Mouse (Mus musculus) lung, postnatal 0 days (tissue): ENCODE results near the gene Ppp4r3a. TPM values are rescaled to one million over a fixed set of nuclear protein-coding genes. Genes with fewer than 3 reads are reported as not detected.
A peak's percentile ranks its signal among the peaks of the same experiment; 100 is the strongest.
"Not testable (repeated sequence)": the region's sequence is repeated elsewhere in the genome, so short reads cannot be mapped to it uniquely, and the experiment has no call there.

Source experiments
- ATAC-seq: fragments of 200-750 bp; cut with Nextera tagmentation; 2 replicates; pipeline ENCODE4 v1.8.0; 2017; ENCODE audit warnings: moderate library complexity
- DNase-seq: peaks from one replicate; pipeline ENCODE4 v3.0.0-alpha.2; 2016; ENCODE audit warnings: low spot score
- H3K27ac ChIP-seq: fragments of 300-500 bp; sonication (generic); 2 replicates; pipeline ENCODE4 v1.5.1; 2014; ENCODE audit warnings: antibody characterized with exemption, mild to moderate bottlenecking, low read length, mixed read lengths
- H3K27me3 ChIP-seq: fragments of 300-500 bp; sonication (generic); replicated peaks from 2 replicates; pipeline ENCODE4 v1.6.1; 2014; ENCODE audit warnings: low read length, mixed read lengths; ENCODE audit not compliant: insufficient read depth
- H3K36me3 ChIP-seq: fragments of 300-500 bp; sonication (generic); 2 replicates; pipeline ENCODE4 v1.6.1; 2014; ENCODE audit warnings: low read length, mixed read lengths; ENCODE audit not compliant: insufficient read depth
- H3K4me1 ChIP-seq: fragments of 300-500 bp; sonication (generic); 2 replicates; pipeline ENCODE4 v1.6.1; 2014; ENCODE audit warnings: antibody characterized with exemption, low read depth, low read length, mixed read lengths; ENCODE audit not compliant: insufficient read depth
- H3K4me2 ChIP-seq: fragments of 300-500 bp; sonication (generic); replicated peaks from 2 replicates; pipeline ENCODE4 v1.6.1; 2014; ENCODE audit warnings: low read depth, mild to moderate bottlenecking, low read length, moderate library complexity, mixed read lengths
- H3K4me3 ChIP-seq: fragments of 300-500 bp; sonication (generic); 2 replicates; pipeline ENCODE4 v1.5.1; 2014; ENCODE audit warnings: low read depth, low read length
- H3K9ac ChIP-seq: fragments of 300-500 bp; sonication (generic); replicated peaks from 2 replicates; pipeline ENCODE4 v1.6.1; 2014; ENCODE audit warnings: low read depth, mild to moderate bottlenecking
- H3K9me3 ChIP-seq: fragments of 300-500 bp; sonication (generic); 2 replicates; pipeline ENCODE4 v1.6.1; 2016; ENCODE audit warnings: low read length, mixed read lengths
- CTCF ChIP-seq: IDR thresholded peaks from 2 replicates; pipeline ENCODE4 v1.5.1; 2016; ENCODE audit warnings: antibody characterized with exemption, mild to moderate bottlenecking
- EP300 ChIP-seq: IDR thresholded peaks from 2 replicates; pipeline ENCODE4 v1.6.1; 2016; ENCODE audit warnings: antibody characterized with exemption, mild to moderate bottlenecking, control low read depth
- WGBS: fragments of 180-500 bp; shearing (Covaris S2); extraction: QIAGEN DNeasy Blood & Tissue Kit; methylation state at CpG from one replicate; pipeline ENCODE4 v1.1.7; 2014; 5-methylcytosine and 5-hydroxymethylcytosine counted together
- polyA plus RNA-seq: library from polyadenylated mRNA; unstranded; fragments of >200 nt; fragmentation: Nextera tagmentation; extraction: Ambion mirVana; gene quantifications from 2 replicates; pipeline ENCODE4 v1.2.1, GENCODE M21; 2015

Gene Ppp4r3a
- polyA plus RNA-seq, 1 experiment from 2014 or later = 16.4 TPM

GRCm38 (mm10) chr12:101015926-101016325 is 67.6 kb downstream of the Ppp4r3a start:
- Histone ChIP-seq H3K27ac (no peak overlapping the region; the same call in 1 of the 2 replicates), H3K9me3 (no peaks in the 10 kb centered on the region), H3K4me3 (no peak overlapping the region), H3K4me1 (peaks cover 30% of the 10 kb centered on the region), H3K36me3 (no peaks in the 10 kb centered on the region), H3K9ac (no peak overlapping the region), H3K27me3 (no peaks in the 10 kb centered on the region), H3K4me2 (no peak overlapping the region)
- ATAC-seq (peak; percentile 27; the same call in 1 of the 2 replicates), DNase-seq (peak; percentile 55)
- 52% methylated on average over 4 of the region's 4 CpGs for WGBS
- no peak for TF ChIP-seq EP300

GRCm38 (mm10) chr12:101015165-101015560 is 68.3 kb downstream of the Ppp4r3a start:
- Histone ChIP-seq H3K4me2 (no peak overlapping the region), H3K9ac (no peak overlapping the region), H3K9me3 (no peaks in the 10 kb centered on the region), H3K27ac (no peak overlapping the region), H3K36me3 (no peaks in the 10 kb centered on the region), H3K4me3 (no peak overlapping the region), H3K27me3 (no peaks in the 10 kb centered on the region), H3K4me1 (peaks cover 25% of the 10 kb centered on the region)
- no peak for ATAC-seq
- DNase-seq = no peak
- 84% methylated on average over 11 of the region's 11 CpGs for WGBS
- TF ChIP-seq EP300 (no peak), CTCF (no peak)

GRCm38 (mm10) chr12:101014549-101015164 is 68.8 kb downstream of the Ppp4r3a start:
- DNase-seq (no peak), ATAC-seq (no peak)
- Histone ChIP-seq H3K4me2 (no peak overlapping the region), H3K36me3 (no peaks in the 10 kb centered on the region), H3K27me3 (no peaks in the 10 kb centered on the region), H3K27ac (no peak overlapping the region), H3K4me1 (peaks cover 23% of the 10 kb centered on the region), H3K9me3 (no peaks in the 10 kb centered on the region), H3K9ac (no peak overlapping the region), H3K4me3 (no peak overlapping the region)
- TF ChIP-seq EP300 (no peak), CTCF (no peak)
- 63% methylated on average over 10 of the region's 10 CpGs for WGBS

GRCm38 (mm10) chr12:101013668-101014067 is 69.8 kb downstream of the Ppp4r3a start:
- H3K27me3 ChIP-seq, DNase-seq, H3K36me3 ChIP-seq, H3K9me3 ChIP-seq, H3K9ac ChIP-seq, H3K4me2 ChIP-seq, ATAC-seq, H3K4me3 ChIP-seq, H3K27ac ChIP-seq: not testable (repeated sequence)
- WGBS = 91% methylated on average over 9 of the region's 9 CpGs
- peaks cover 21% of the 10 kb centered on the region for H3K4me1 ChIP-seq

- H3K4me3 ChIP-seq = no peak overlapping the region
- H3K9me3 ChIP-seq = no peaks in the 10 kb centered on the region
- H3K9ac ChIP-seq = no peak overlapping the region
- peaks cover 16% of the 10 kb centered on the region for H3K4me1 ChIP-seq
- H3K4me2 ChIP-seq = no peak overlapping the region
- no peaks in the 10 kb centered on the region for H3K36me3 ChIP-seq
- no peaks in the 10 kb centered on the region for H3K27me3 ChIP-seq
- TF ChIP-seq EP300 (no peak), CTCF (no peak)
- H3K27ac ChIP-seq = no peak overlapping the region
- ATAC-seq (no peak), DNase-seq (no peak)
- WGBS = 61% methylated on average over 8 of the region's 8 CpGs
These were observed 70.3 kb downstream of the Ppp4r3a start for GRCm38 (mm10) chr12:101013078-101013665.

GRCm38 (mm10) chr12:101012197-101013077 is 71.1 kb downstream of the Ppp4r3a start:
- no peaks in the 10 kb centered on the region for H3K36me3 ChIP-seq
- no peak overlapping the region for H3K27ac ChIP-seq
- no peak overlapping the region for H3K4me3 ChIP-seq
- H3K9me3 ChIP-seq = no peaks in the 10 kb centered on the region
- H3K4me1 ChIP-seq = peaks cover 13% of the 10 kb centered on the region; the same call in 1 of the 2 replicates
- ATAC-seq = 0 out of 2 replicates have a peak, but pooled peaks have one; percentile 10
- no peak for DNase-seq
- 20% methylated on average over 17 of the region's 17 CpGs for WGBS
- no peaks in the 10 kb centered on the region for H3K27me3 ChIP-seq
- no peak for TF ChIP-seq CTCF
- TF ChIP-seq EP300 = no peak
- no peak overlapping the region for H3K4me2 ChIP-seq
- no peak overlapping the region for H3K9ac ChIP-seq
